Mouse (Mus musculus): ENCODE data around the gene 1700080E11Rik.
"Not testable (repeated sequence)": the region's sequence is repeated elsewhere in the genome, so short reads cannot be mapped to it uniquely, and the experiment has no call there.

The 1700080E11Rik gene

GRCm38 (mm10) chr9:105144992-105145391 lies at the start of gene 1700080E11Rik:
Gene 1700080E11Rik, minus strand, starts transcription at chr9:105145092.
- DNase-seq = no peak

- DNase-seq = no peak
These were observed 41.8 kb upstream of the 1700080E11Rik start for GRCm38 (mm10) chr9:105186725-105187124.

GRCm38 (mm10) chr9:105182392-105182791 lies 37.5 kb upstream of the 1700080E11Rik start:
- DNase-seq = no peak

DNA sequence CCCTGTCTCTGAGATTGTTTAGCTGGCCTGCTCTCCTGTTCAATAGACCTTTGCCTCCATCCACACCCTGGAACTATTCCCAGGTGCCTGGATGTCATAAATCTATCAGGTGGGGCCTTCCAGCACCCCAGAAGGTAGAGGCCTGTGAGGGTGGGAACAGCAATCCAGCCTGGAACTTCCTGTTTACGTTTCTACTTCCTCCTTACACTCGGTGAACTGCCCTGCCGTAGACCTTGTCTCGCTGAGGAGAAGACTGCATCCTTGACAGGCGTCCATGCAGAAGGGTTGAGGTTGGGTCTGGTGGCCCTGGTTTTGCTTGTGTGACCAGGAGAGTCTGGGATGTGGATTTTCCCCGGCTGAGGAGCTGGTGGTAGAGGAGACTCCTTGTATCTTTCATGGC lies 5.7 kb downstream of the 1700080E11Rik start:
- DNase-seq = no peak

GRCm38 (mm10) chr9:105136404-105136803 lies 8.5 kb downstream of the 1700080E11Rik start:
- DNase-seq = no peak

DNA sequence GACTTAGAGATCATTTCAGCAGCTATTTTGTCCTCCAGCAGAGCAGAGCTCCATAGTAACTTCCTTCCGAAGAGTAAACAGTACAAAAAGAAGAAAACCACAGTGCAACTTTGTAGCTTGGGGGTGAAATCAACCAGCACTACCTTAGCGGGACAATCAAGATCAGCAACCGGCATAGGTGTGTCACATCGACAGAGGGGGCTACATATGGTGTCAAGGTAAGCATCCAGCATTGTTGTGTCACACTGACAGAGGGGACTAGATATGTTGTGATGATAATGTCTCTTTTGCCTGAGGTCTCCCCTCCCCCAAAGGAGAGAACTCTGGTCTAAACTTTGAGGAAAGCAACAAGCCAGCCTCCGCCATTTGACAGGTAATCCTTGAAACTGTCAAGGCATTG lies 10.4 kb downstream of the 1700080E11Rik start:
- DNase-seq = no peak

DNA sequence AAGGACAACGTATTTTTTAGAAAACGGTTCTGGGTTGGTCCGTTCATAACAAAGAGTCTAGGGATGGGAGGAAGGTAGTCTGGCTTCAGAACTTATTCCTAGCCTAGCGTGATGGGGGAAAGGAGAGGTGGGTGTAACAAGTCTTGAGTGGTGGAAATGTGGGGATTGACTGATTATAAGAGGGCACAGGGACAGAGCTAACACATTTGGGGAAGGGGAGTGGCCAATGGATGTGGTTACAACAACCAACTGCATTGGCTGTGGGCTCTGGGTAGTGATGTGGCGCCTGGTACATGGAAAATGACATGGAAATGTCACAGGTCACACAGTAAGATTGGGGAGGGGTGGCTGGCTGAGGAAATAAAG lies 12.9 kb downstream of the 1700080E11Rik start:
- DNase-seq = no peak

DNA sequence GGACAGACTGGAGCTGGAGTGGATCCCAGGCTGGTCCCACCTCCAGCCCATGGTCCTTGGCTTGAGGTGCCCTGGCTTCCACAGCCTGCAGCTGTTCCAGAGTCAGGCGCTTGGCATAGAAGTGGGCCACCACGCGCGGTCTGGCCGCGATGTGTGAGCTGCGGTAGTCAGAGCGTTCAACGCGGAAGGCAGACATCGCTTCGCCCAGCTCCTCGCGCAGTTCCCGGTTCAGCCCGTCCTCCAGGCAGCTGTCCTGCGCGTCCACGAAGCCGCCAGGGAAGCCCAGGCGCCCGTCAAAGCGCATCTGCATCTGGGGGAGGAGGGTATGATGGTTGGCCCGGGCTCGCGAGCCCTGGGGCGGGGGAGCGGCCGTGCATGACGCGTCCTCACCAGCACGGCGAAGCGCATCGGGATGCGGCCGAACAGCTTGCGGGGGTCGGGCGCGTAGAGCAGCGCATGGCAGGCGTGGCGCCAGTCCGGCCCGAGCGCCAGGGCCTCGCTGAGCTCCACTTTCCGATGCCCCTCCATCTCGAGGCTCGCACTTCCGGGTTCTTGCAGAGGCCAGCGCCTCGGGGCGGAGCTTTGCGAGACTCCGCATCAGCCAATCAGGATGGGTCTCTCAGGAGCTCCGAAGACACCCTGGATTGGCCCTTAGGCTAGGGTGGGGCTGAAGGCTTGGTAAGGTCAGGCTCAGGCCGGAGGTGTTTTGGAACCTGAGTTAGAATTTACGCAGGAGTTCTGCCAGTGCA lies 13.5 kb downstream of the 1700080E11Rik start, which contains the start of gene Nudt16:
Gene Nudt16, minus strand, starts transcription at position 572 of the 749 bp plus-strand sequence.
- peak; percentile 93 for DNase-seq

DNA sequence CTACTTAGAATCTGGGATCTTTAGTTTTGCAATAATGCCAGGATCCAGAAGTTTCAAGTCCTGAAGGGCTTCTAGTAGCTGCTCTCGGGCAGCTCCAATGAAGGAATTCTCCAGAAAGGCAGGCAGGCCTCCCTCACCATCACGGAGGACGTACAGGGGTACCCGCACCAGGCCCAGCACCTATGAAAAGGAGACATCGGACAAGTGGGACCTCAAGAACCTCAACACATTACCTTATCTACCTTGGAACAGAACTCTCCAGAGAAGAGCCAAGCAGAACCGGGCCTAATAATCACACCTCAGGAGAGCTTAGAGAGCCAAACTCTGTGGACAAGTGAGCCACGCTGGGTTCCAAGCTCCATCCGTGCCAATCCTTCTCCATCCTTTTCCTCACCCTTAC lies 14.6 kb downstream of the 1700080E11Rik start:
- no peak for DNase-seq

DNA sequence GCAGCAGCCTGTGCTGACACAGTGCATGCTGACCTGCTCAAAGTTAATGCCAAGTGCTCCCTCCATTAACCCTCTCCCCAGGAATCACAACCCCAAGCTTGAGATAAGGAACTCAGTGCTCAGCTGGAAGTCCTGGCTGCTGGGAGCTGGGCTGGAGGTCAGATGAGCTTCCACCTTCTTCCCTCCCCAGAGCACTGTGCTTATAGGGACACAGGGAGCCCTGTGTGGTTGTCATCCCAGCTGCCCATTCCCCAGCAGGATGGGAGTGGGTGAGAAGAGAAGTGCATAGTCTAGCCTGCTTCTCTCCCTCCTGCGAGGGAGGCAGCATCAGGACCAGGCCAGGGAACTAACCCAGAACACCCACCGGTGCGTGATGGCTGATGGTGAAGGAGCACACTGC lies 19.7 kb downstream of the 1700080E11Rik start:
- DNase-seq = not testable (repeated sequence)

GRCm38 (mm10) chr9:105103893-105104292 lies 41.0 kb downstream of the 1700080E11Rik start:
- DNase-seq = no peak

DNA sequence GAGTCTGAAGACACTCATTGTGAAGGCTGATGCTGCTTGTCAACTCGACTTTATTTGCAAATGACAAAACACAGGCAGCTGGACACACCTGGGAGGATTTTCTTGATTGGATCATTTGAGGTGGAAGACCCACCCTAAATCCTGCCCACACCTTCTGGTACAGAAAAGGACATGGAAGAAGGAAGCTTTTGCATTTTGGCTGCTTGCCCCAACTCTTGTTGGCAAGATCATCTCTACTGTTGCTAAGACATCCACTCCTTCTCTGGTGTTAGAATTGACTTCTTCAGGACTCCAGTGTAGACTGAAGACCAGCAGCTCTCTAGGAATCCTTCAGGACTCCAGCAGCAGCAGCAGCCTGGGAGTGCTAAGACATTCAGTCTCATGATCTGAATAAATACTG lies 43.0 kb downstream of the 1700080E11Rik start:
- DNase-seq = no peak

- DNase-seq = no peak
These were observed 43.9 kb downstream of the 1700080E11Rik start for GRCm38 (mm10) chr9:105100807-105101570.
